Mouse (Mus musculus) ES-E14 (cell line): Measurements from ENCODE around the gene Sbno2. TPM values are rescaled to one million over a fixed set of nuclear protein-coding genes. Genes with fewer than 3 reads are reported as not detected.
A peak's percentile ranks its signal among the peaks of the same experiment; 100 is the strongest.

Experiments used
- DNase-seq: peaks from one replicate; pipeline ENCODE4 v3.0.0-alpha.2; 2013; ENCODE audit warnings: low read depth, low spot score
- H3K27ac ChIP-seq: 2 replicates; pipeline ENCODE4 v1.5.1; 2012; ENCODE audit warnings: low read depth, mild to moderate bottlenecking, low read length, moderate library complexity, mixed read lengths; ENCODE audit not compliant: poor library complexity, insufficient read depth, severe bottlenecking
- H3K36me3 ChIP-seq: 2 replicates; pipeline ENCODE4 v1.6.1; 2012; ENCODE audit warnings: mild to moderate bottlenecking, low read length, moderate library complexity, mixed read lengths; ENCODE audit not compliant: control insufficient read depth, poor library complexity, insufficient read depth, severe bottlenecking
- H3K4me1 ChIP-seq, 2 experiments: fragments of 150-350 bp in 1 of 2; sonication (generic) in 1 of 2; 2 replicates each; pipeline ENCODE4 v1.6.1; 2012; ENCODE audit warnings: low read length in 2 of 2, mild to moderate bottlenecking in 1 of 2, mixed read lengths in 1 of 2; ENCODE audit not compliant: control insufficient read depth in 2 of 2, insufficient read depth in 2 of 2, poor library complexity in 1 of 2
- H3K4me3 ChIP-seq, 2 experiments: fragments of 150-350 bp in 1 of 2; sonication (generic) in 1 of 2; 2 replicates each; pipeline ENCODE4 v1.5.1; 2012; ENCODE audit warnings: low read length in 2 of 2, low read depth in 1 of 2, mild to moderate bottlenecking in 1 of 2, mixed read lengths in 1 of 2; ENCODE audit not compliant: insufficient read depth in 1 of 2, poor library complexity in 1 of 2, severe bottlenecking in 1 of 2
- H3K9ac ChIP-seq: 2 replicates; pipeline ENCODE4 v1.6.1; 2012; ENCODE audit warnings: low read depth, mild to moderate bottlenecking, low read length, mixed read lengths; ENCODE audit not compliant: poor library complexity, insufficient read depth, severe bottlenecking
- H3K9me3 ChIP-seq: fragments of 150-350 bp; sonication (generic); 2 replicates; pipeline ENCODE4 v1.6.1; 2012; ENCODE audit warnings: low read depth, mild to moderate bottlenecking, low read length; ENCODE audit not compliant: control insufficient read depth, insufficient read depth
- CHD2 ChIP-seq: IDR thresholded peaks from 2 replicates; pipeline ENCODE4 v1.6.1; 2014; ENCODE audit warnings: mild to moderate bottlenecking, low read depth, low read length, inconsistent platforms
- HCFC1 ChIP-seq: IDR thresholded peaks from 2 replicates; pipeline ENCODE4 v1.6.1; 2012; ENCODE audit warnings: low read length, inconsistent platforms, borderline replicate concordance; ENCODE audit not compliant: insufficient read depth
- MAFK ChIP-seq: IDR thresholded peaks from 2 replicates; pipeline ENCODE4 v1.6.1; 2014; ENCODE audit warnings: mild to moderate bottlenecking, low read depth, low read length, inconsistent platforms; ENCODE audit not compliant: insufficient read depth
- ZC3H11A ChIP-seq: IDR thresholded peaks from 2 replicates; pipeline ENCODE4 v1.6.1; 2012; ENCODE audit warnings: low read depth, mild to moderate bottlenecking, inconsistent platforms, low read length, borderline replicate concordance
- ZNF384 ChIP-seq: IDR thresholded peaks from 2 replicates; pipeline ENCODE4 v1.6.1; 2012; ENCODE audit warnings: low read depth, low read length, inconsistent platforms
- in situ Hi-C, 2 experiments: fragments of 600-800 bp; cut with MboI; formaldehyde crosslinking; loops; one replicate each; pipeline ENCODE4 v1.15.1; 2025; ENCODE audit warnings: low sequenced_read_pairs in 2 of 2, inconsistent platforms in 1 of 2; ENCODE audit not compliant: unreplicated experiment in 2 of 2
- total RNA-seq: library from RNA; depleted of rRNA; stranded (reverse); fragments of 300-350 nt; gene quantifications from 2 replicates; pipeline ENCODE4 v1.2.3, GENCODE M21; 2012

Gene Sbno2
- total RNA-seq, 1 experiment = 36.6 TPM

DNA sequence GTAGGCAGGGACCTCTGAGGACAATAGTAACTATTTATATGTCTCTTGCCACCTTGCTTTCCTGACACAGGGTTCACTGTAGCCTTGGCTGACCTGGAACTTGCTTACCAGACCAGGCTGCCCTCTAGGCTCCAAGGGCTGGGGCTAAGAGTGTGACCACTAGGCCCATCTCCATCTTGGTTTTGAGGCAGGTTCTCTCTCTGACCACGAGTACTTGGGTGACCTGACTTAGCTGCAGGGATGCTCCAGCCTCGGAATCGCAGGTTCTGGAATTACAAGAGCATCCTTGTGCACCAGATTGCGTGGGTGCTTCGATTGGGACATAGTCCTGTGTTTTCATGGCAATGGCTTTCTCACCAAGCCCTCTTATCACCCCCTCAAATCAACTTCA is 53.0 kb downstream of the Sbno2 start:
- H3K9me3 ChIP-seq = no peaks in the 10 kb centered on the region
- H3K4me3 ChIP-seq = peak overlapping the region; percentile 57 to 62; a peak in 3 of 4 replicates
- H3K4me1 ChIP-seq = peaks cover 18 to 24% of the 10 kb centered on the region in 2 experiments
- TF ChIP-seq ZNF384 = no peak
- 0 out of 2 replicates have a peak, but pooled peaks have one; percentile 51 for TF ChIP-seq HCFC1
- no peak for TF ChIP-seq CHD2
- peaks cover 22% of the 10 kb centered on the region for H3K36me3 ChIP-seq
- H3K9ac ChIP-seq = peak overlapping the region; percentile 80
- H3K27ac ChIP-seq = peak overlapping the region; percentile 96
- no peak for DNase-seq
- in situ Hi-C loops = no loop called here

GRCm38 (mm10) chr10:80051618-80052373 is 53.6 kb downstream of the Sbno2 start:
- in situ Hi-C loops = no loop called here
- peaks cover 20% of the 10 kb centered on the region for H3K36me3 ChIP-seq
- no peak for DNase-seq
- H3K4me1 ChIP-seq = peaks cover 18 to 26% of the 10 kb centered on the region in 2 experiments
- peak overlapping the region; percentile 96 for H3K27ac ChIP-seq
- no peaks in the 10 kb centered on the region for H3K9me3 ChIP-seq
- H3K9ac ChIP-seq = peak overlapping the region; percentile 80
- TF ChIP-seq CHD2 = no peak
- peak; percentile 93 for TF ChIP-seq MAFK
- H3K4me3 ChIP-seq = peak overlapping the region in 1 of 2 experiments; percentile 7; a peak in 1 of 4 replicates

GRCm38 (mm10) chr10:80050885-80051617 is 54.3 kb downstream of the Sbno2 start:
- Histone ChIP-seq H3K9me3 (no peaks in the 10 kb centered on the region), H3K9ac (peak overlapping the region; percentile 55), H3K4me1 (peaks cover 20 to 26% of the 10 kb centered on the region in 2 experiments), H3K27ac (peak overlapping the region; percentile 96), H3K4me3 (peak overlapping the region; percentile 2 to 13; a peak in 2 of 4 replicates), H3K36me3 (peaks cover 14% of the 10 kb centered on the region)
- TF ChIP-seq MAFK (peak; percentile 34; the same call in 1 of the 2 replicates), ZNF384 (peak; percentile 97), HCFC1 (no peak)
- no peak for DNase-seq
- in situ Hi-C loops = no loop called here

GRCm38 (mm10) chr10:80050244-80050643 is 55.1 kb downstream of the Sbno2 start:
- peaks cover 20 to 32% of the 10 kb centered on the region in 2 experiments for H3K4me1 ChIP-seq
- peak overlapping the region; percentile 96 for H3K27ac ChIP-seq
- H3K36me3 ChIP-seq = peaks cover 6% of the 10 kb centered on the region; the same call in 1 of the 2 replicates
- no peaks in the 10 kb centered on the region for H3K9me3 ChIP-seq
- no peak for DNase-seq
- peak overlapping the region; percentile 2 to 13; a peak in 2 of 4 replicates for H3K4me3 ChIP-seq
- peak overlapping the region; percentile 53 for H3K9ac ChIP-seq
- TF ChIP-seq HCFC1 (peak; percentile 24; the same call in 1 of the 2 replicates), MAFK (no peak), ZC3H11A (no peak)
- in situ Hi-C loops = no loop called here
